1 mouse cellular context compared by ENCODE assay signal in the genomic region with DNA sequence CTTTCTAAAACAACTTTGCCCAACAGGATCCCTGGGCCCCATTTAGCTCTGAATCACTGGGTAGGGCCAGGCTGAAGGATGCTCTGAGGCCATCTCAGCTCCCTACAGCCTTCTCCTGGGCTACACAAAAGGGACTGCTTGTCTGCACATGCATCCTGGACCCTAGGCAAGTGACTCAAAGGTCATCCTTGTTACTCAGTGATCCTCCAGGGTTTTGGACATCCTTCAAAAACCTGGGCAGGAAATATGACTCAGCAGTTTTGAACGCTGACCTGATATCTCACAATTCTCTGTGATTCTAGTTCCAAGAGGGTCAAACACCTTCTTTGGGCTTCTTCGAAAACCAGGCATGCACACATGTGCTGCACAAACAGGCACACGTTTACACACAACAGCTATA.
TF ChIP-seq lines count a peak whose summit lies in the region.

No protein-coding gene starts in this region.

TF ChIP-seq in MEL, 35 proteins besides CTCF, POLR2A, EP300 and RAD21:
- TF ChIP-seq POLR2AphosphoS5 (IDR thresholded peaks at IDR 0.05; ENCODE audit: borderline replicate concordance, low read depth, low read length) (no peak), MAX (IDR thresholded peaks at IDR 0.05; ENCODE audit: low read length) (no peak), CHD2 (IDR thresholded peaks at IDR 0.05; ENCODE audit: low read length) (no peak), TBP (IDR thresholded peaks at IDR 0.05; ENCODE audit: low read depth, low read length) (no peak), MAFK (IDR thresholded peaks at IDR 0.05; ENCODE audit: borderline replicate concordance, low read depth, low read length) (peak; percentile 50; the same call in 1 of the 2 replicates), POLR2AphosphoS2 (IDR thresholded peaks at IDR 0.05; ENCODE audit: low read length) (no peak), GABPA (IDR thresholded peaks at IDR 0.05; ENCODE audit: low read depth, low read length) (peak; percentile 68; the same call in 1 of the 2 replicates)
